Mouse (Mus musculus) forebrain, embryonic 14.5 days (tissue): Measurements from ENCODE around the gene Aen. TPM values are rescaled to one million over a fixed set of nuclear protein-coding genes. Genes with fewer than 3 reads are reported as not detected.
A peak's percentile ranks its signal among the peaks of the same experiment; 100 is the strongest.

Source experiments
- ATAC-seq: fragments of 200-750 bp; cut with Nextera tagmentation; 2 replicates; pipeline ENCODE4 v1.8.0; 2017; ENCODE audit warnings: mild to moderate bottlenecking, moderate library complexity
- DNase-seq: peaks from one replicate; pipeline ENCODE4 v3.0.0-alpha.2; 2015; ENCODE audit warnings: low spot score
- H3K27ac ChIP-seq: fragments of 300-500 bp; sonication (generic); 2 replicates; pipeline ENCODE4 v1.5.1; 2014; ENCODE audit warnings: low read depth, mild to moderate bottlenecking, control low read depth, low read length, moderate library complexity
- H3K27me3 ChIP-seq: fragments of 300-500 bp; sonication (generic); replicated peaks from 2 replicates; pipeline ENCODE4 v1.6.1; 2014; ENCODE audit warnings: low read length, control low read depth, mixed read lengths; ENCODE audit not compliant: control insufficient read depth, insufficient read depth
- H3K36me3 ChIP-seq: fragments of 300-500 bp; sonication (generic); 2 replicates; pipeline ENCODE4 v1.6.1; 2014; ENCODE audit warnings: low read length, control low read depth; ENCODE audit not compliant: control insufficient read depth, insufficient read depth
- H3K4me1 ChIP-seq: fragments of 300-500 bp; sonication (generic); 2 replicates; pipeline ENCODE4 v1.6.1; 2014; ENCODE audit warnings: antibody characterized with exemption, low read length, control low read depth; ENCODE audit not compliant: control insufficient read depth, insufficient read depth
- H3K4me2 ChIP-seq: fragments of 300-500 bp; sonication (generic); 2 replicates; pipeline ENCODE4 v1.6.1; 2014; ENCODE audit warnings: mild to moderate bottlenecking, control low read depth, low read length
- H3K4me3 ChIP-seq: fragments of 300-500 bp; sonication (generic); 2 replicates; pipeline ENCODE4 v1.5.1; 2014; ENCODE audit warnings: low read depth, low read length, control low read depth
- H3K9ac ChIP-seq: fragments of 300-500 bp; sonication (generic); 2 replicates; pipeline ENCODE4 v1.6.1; 2014; ENCODE audit warnings: mild to moderate bottlenecking, low read length, control low read depth, moderate library complexity
- H3K9me3 ChIP-seq: fragments of 300-500 bp; sonication (generic); replicated peaks from 2 replicates; pipeline ENCODE4 v1.6.1; 2016; ENCODE audit warnings: low read length, control low read depth, mixed read lengths; ENCODE audit not compliant: control insufficient read depth
- WGBS: fragments of 180-500 bp; shearing (Covaris S2); extraction: QIAGEN DNeasy Blood & Tissue Kit; methylation state at CpG from one replicate; pipeline ENCODE4 v1.1.7; 2014; 5-methylcytosine and 5-hydroxymethylcytosine counted together
- polyA plus RNA-seq: library from polyadenylated mRNA; unstranded; fragments of >200 nt; fragmentation: Nextera tagmentation; extraction: Ambion mirVana; gene quantifications from 2 replicates; pipeline ENCODE4 v1.2.1, GENCODE M21; 2014

Aen gene
- polyA plus RNA-seq, 1 experiment from 2014 or later = 42.2 TPM

- Histone ChIP-seq H3K9ac (no peak overlapping the region), H3K27me3 (no peaks in the 10 kb centered on the region), H3K9me3 (no peaks in the 10 kb centered on the region), H3K4me2 (no peak overlapping the region), H3K36me3 (peaks cover 20% of the 10 kb centered on the region), H3K4me3 (no peak overlapping the region), H3K27ac (no peak overlapping the region), H3K4me1 (no peaks in the 10 kb centered on the region)
- no peak for DNase-seq
- 37% methylated on average over 6 of the region's 6 CpGs for WGBS
- ATAC-seq = peak; percentile 12; the same call in 1 of the 2 replicates
Observed at GRCm38 (mm10) chr7:78910336-78911098, 14.9 kb downstream of the Aen start.

DNA sequence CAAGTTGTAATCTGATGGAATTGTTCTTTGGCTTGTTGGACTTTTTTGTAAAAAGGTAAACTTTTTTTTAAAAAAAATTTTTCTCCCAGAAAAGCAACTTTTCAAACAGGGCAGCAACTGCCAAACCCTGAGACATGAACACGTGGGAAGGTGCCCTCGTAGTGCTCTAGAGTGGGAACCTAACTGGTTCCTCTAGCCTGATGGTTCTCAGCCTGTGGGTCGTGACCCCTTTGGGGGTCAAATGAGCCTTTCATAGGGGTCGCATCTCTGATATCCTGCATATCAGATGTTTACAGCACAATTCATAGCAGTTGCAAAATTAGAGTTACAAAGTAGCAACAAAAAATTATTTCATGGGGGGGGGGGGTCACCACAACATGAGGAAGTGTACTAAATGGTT lies 15.6 kb downstream of the Aen start:
- no peak for DNase-seq
- H3K36me3 ChIP-seq = peaks cover 15% of the 10 kb centered on the region
- no peak overlapping the region for H3K4me3 ChIP-seq
- H3K4me1 ChIP-seq = no peaks in the 10 kb centered on the region
- no peak overlapping the region for H3K9ac ChIP-seq
- no peak overlapping the region for H3K27ac ChIP-seq
- WGBS = 83% methylated on average over 4 of the region's 4 CpGs
- H3K27me3 ChIP-seq = no peaks in the 10 kb centered on the region
- no peaks in the 10 kb centered on the region for H3K9me3 ChIP-seq
- H3K4me2 ChIP-seq = no peak overlapping the region
- ATAC-seq = no peak

DNA sequence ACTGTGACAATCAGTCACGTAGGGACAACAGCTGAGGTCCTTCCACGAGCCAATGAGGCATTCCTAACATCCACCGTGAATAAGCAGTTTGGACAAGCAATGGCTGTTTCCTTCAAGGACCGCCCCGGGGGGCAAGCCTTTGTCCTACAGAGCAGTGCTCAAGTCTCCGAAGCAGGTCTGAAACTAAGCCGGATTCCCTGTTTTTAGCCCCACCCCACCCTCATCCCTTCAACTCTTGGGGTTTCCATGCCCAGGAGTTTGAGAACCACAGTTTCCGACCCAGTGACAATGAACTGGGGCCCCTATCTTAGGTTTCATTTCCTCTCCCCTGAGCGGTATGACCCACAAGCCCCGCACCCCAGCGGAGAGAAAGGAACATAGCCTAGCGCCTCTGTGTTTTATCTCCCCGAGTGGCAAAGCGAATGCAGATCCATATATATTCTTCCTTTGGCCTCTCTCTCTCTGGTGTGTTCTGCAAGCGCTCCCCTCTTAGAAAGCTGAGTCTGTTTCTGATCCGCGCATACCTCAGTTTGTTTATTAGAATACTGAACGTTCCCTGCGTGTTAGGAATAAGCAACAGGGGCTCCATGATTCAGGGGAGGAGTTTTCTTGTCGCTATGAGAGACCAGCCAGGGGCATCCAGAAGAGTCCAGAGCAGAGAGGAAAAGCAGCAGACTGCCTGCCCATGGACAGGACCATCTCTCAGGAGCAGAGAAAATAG lies 16.8 kb downstream of the Aen start:
- Histone ChIP-seq H3K27ac (no peak overlapping the region), H3K4me1 (no peaks in the 10 kb centered on the region), H3K27me3 (no peaks in the 10 kb centered on the region), H3K4me3 (peak overlapping the region; percentile 2; the same call in 1 of the 2 replicates), H3K9me3 (no peaks in the 10 kb centered on the region), H3K9ac (peak overlapping the region; percentile 13; the same call in 1 of the 2 replicates), H3K36me3 (peaks cover 5% of the 10 kb centered on the region; the same call in 1 of the 2 replicates), H3K4me2 (peak overlapping the region; percentile 40)
- 17% methylated on average over 20 of the region's 20 CpGs for WGBS
- DNase-seq (peak; percentile 33), ATAC-seq (0 out of 2 replicates have a peak, but pooled peaks have one; percentile 14)

- ATAC-seq = no peak
- no peaks in the 10 kb centered on the region for H3K9me3 ChIP-seq
- no peak within 1 kb of the TSS for H3K27ac ChIP-seq
- H3K9ac ChIP-seq = peak within 1 kb of the TSS; percentile 13; the same call in 1 of the 2 replicates
- H3K4me1 ChIP-seq = no peaks in the 10 kb centered on the region
- 50% methylated on average over 5 of the region's 5 CpGs for WGBS
- H3K4me2 ChIP-seq = peak within 1 kb of the TSS; percentile 40
- H3K27me3 ChIP-seq = no peaks in the 10 kb centered on the region
- no peak for DNase-seq
- peak within 1 kb of the TSS; percentile 2; the same call in 1 of the 2 replicates for H3K4me3 ChIP-seq
- H3K36me3 ChIP-seq = peaks cover 5% of the 10 kb centered on the region; the same call in 1 of the 2 replicates
Observed at GRCm38 (mm10) chr7:78912974-78913474, 17.4 kb downstream of the Aen start, which contains the start of gene Isg20. Gene Isg20 (plus strand): TSS chr7:78913424.

GRCm38 (mm10) chr7:78913649-78914544 lies 18.2 kb downstream of the Aen start:
- DNase-seq (peak; percentile 42), ATAC-seq (peak; percentile 26)
- Histone ChIP-seq H3K4me1 (no peaks in the 10 kb centered on the region), H3K9me3 (no peaks in the 10 kb centered on the region), H3K4me3 (no peak overlapping the region), H3K27ac (no peak overlapping the region), H3K4me2 (no peak overlapping the region), H3K36me3 (no peaks in the 10 kb centered on the region; the same call in 1 of the 2 replicates), H3K9ac (no peak overlapping the region), H3K27me3 (no peaks in the 10 kb centered on the region)
- 72% methylated on average over 19 of the region's 19 CpGs for WGBS

DNA sequence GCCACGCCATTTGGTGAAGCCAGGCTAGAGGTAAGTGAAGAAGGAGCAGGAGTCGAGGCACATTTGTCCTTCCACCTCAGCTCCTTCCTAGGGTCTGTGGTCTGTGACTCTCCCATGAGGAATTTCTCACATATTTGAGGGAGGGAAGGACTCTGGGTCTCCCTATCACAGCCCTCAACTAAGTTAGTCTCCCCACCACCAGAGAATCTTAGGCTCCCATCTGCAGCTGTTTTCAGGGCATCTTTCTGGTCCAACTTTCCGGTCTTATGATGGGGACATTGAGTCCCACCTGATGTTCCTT lies 18.8 kb downstream of the Aen start:
- DNase-seq = no peak
- no peak for ATAC-seq
- no peaks in the 10 kb centered on the region for H3K27me3 ChIP-seq
- H3K4me1 ChIP-seq = no peaks in the 10 kb centered on the region
- no peaks in the 10 kb centered on the region for H3K9me3 ChIP-seq
- H3K4me3 ChIP-seq = no peak overlapping the region
- H3K4me2 ChIP-seq = no peak overlapping the region
- no peak overlapping the region for H3K27ac ChIP-seq
- H3K36me3 ChIP-seq = no peaks in the 10 kb centered on the region; the same call in 1 of the 2 replicates
- 86% methylated on average over 3 of the region's 3 CpGs for WGBS
- no peak overlapping the region for H3K9ac ChIP-seq

DNA sequence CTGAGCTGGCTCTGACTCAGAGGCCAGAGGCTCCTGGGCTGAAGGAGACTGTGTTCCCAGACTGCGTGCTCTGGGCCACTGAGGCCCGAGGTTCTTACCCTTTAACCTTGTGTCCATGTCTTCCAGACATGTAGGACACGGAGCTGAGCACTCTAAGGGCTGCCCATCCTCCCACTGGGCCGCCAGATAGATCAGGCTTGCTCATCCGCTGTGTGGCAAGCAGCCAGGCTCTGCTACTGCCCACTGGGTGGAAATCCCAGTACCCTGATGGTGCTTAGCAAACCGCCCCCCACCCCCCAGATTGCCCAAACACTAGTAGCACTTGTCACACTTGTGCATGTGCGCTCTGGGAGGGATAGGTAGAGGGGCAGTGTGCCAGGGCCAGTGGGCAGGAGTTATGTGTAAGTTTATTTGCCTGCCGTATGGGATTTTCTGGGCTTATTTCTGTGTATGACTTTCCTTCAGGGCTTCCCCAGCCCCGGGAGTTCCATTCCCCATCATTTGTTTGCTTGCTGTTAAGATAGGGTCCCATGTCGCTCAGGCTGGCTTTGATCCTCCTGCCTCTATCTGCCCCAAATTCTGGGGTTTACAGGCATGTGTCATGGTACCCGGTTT lies 19.3 kb downstream of the Aen start:
- H3K36me3 ChIP-seq = no peaks in the 10 kb centered on the region
- H3K4me3 ChIP-seq = no peak overlapping the region
- no peak overlapping the region for H3K4me2 ChIP-seq
- no peak overlapping the region for H3K27ac ChIP-seq
- no peak for DNase-seq
- no peaks in the 10 kb centered on the region for H3K4me1 ChIP-seq
- no peak overlapping the region for H3K9ac ChIP-seq
- 87% methylated on average over 11 of the region's 11 CpGs for WGBS
- ATAC-seq = no peak
- H3K27me3 ChIP-seq = no peaks in the 10 kb centered on the region
- no peaks in the 10 kb centered on the region for H3K9me3 ChIP-seq

GRCm38 (mm10) chr7:78918686-78919085 lies 23.0 kb downstream of the Aen start:
- no peaks in the 10 kb centered on the region for H3K9me3 ChIP-seq
- DNase-seq = no peak
- WGBS = 54% methylated on average over 4 of the region's 4 CpGs

More at GRCm38 (mm10) chr7:78918686-78919085, 23.0 kb downstream of the Aen start:
- H3K27me3 ChIP-seq = no peaks in the 10 kb centered on the region
- no peak overlapping the region for H3K9ac ChIP-seq
- H3K36me3 ChIP-seq = no peaks in the 10 kb centered on the region
- H3K4me1 ChIP-seq = no peaks in the 10 kb centered on the region
- H3K4me3 ChIP-seq = no peak overlapping the region
- no peak for ATAC-seq
- H3K4me2 ChIP-seq = no peak overlapping the region
- no peak overlapping the region for H3K27ac ChIP-seq
